Mouse (Mus musculus) retina, postnatal 7 days (tissue): ENCODE measurements around the gene Phip.

ENCODE experiments used
- DNase-seq: peaks from one replicate; pipeline ENCODE4 v3.0.0-alpha.2; 2012; ENCODE audit warnings: low read depth, low spot score

The Phip gene

DNA sequence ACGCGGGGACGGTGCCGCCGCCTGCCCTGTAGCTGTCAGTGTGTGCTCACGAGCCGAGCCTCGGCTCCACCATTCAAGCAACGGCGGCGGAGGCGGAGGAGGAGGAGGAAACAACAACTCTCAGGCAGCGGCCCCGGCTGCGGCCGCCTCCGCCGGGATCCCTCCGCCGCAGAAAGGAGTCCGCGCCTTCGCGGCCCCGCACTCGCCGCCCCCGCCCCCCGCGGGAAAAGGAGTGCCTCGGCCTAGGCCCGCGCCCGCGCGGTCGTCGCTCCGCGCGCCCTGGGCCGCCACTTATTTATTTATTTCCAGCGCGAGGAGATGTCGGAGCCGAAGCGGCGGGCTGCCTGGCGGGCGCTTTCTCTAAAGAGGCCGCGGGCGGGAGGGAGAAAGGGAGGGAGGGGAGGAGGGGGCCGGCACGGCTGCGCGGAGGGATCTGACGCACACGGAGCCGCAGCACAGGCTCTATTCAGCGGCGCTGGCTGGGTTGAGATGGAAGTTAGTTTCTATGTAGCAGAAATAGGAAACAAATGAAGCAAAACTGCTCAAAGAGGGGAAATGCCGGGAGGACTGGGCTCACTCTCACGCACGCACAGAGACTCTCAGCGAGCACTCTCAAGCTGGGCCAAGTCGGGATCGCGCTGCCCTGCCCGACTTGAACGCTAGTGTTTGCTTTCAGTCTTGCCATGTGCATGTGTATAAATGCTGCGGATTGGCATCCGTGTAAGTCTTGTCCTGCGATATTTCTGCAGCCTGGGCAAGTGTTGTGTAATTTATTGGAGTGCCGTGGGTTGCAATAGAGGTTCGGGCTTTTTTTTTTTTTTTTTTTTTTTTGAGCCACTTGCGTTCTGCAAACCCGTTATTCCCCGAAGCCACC is at the start of gene Phip:
Gene Phip (minus strand): TSS at position 175 of the 874 bp plus-strand sequence.
- peak; percentile 92 for DNase-seq

GRCm38 (mm10) chr9:83023724-83024123 is 48.4 kb upstream of the Phip start:
- no peak for DNase-seq

GRCm38 (mm10) chr9:83014516-83014915 is 39.2 kb upstream of the Phip start:
- DNase-seq: no peak

GRCm38 (mm10) chr9:83008306-83008705 is 33.0 kb upstream of the Phip start:
- DNase-seq: no peak

DNA sequence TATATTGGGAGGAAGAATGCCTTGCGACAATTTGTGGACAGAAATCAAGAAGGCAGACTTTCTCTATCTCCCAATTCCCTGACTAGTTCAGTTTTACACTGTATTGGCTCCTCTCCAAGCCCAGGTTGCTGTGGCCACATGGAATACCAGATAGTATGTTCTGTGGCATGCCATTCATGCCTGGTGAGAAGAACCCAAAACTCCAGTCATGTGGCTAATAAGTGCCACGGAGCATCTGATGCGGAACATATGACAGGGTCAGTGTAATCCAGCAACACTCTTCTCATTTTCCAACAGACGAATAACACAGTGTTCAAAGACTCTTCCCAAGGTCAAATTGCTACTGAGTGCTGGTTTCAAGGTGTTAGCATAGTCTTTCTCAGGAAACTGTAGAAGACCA is 26.0 kb upstream of the Phip start:
- no peak for DNase-seq

DNA sequence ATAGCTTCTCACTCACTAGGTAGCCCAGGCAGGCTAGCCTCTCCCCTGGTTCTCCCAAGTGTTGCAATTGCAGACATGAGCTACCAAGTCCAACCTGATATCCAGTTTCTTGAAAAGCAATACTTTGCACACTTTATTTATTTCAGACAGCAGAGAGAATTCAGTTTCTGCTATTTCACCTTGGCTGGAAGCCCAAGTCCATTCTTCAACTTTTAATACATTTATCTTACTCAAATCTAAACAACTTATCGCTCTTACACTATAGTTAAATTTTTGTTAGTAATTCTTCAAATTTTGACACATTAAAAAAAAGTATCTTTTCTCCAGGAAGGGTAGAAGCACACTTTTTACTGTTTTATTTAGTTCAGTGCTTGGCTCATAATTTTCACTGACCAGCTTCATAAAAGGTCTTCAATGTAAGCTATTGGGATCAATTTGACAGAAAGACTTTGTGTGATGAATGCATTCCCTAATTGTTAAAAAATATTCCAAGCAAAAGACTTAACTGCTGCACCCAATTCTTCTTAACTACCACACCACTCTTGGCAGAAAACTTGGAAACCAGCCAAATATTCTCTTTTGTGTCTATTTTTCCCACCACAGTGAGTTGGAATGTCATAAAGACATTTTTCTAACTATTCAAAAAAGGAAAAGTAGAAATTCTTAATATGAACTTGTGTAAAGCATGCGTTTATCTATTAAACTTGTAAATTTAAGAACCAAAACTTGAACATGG is 22.6 kb upstream of the Phip start:
- DNase-seq: no peak

GRCm38 (mm10) chr9:82976936-82977335 is 1.6 kb upstream of the Phip start:
- DNase-seq: no peak

- no peak for DNase-seq
Measured at GRCm38 (mm10) chr9:82976219-82976618, 903 bp upstream of the Phip start.

GRCm38 (mm10) chr9:82974962-82975341 is 364 bp downstream of the Phip start:
- DNase-seq: no peak

DNA sequence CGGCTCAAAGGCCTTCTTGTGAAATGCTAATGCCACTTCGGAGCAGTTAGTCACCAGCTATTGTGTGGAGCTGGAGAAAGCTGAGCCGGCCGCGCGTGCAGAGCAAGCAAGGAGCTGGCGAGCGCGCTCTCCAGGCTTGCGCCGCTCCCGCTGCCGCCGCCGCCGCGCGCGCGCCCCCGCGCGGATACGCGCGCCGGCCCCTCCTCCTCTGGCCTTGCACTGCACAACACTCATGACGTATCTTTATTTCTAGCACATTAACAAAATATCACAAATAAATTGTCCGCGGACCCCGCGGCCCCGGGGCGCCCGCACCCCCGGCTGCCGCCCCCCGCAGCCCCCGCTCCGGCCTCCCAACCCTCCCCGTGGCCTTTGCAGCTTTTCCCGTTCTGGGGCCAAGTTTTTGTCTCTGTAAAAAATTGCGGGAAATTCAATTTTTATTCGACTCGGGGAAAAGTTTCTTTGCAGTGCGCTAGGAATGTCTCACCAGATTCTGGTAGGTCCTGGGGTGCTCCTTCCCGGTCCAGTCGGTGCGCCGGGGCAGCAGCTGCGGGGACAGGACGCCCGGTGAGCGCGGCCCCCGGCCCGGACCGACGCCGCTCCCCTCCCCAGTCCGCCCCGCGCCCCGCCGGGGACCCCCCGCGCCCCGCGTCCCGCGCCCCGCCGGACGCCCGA is 992 bp downstream of the Phip start:
- DNase-seq: peak; percentile 73

DNA sequence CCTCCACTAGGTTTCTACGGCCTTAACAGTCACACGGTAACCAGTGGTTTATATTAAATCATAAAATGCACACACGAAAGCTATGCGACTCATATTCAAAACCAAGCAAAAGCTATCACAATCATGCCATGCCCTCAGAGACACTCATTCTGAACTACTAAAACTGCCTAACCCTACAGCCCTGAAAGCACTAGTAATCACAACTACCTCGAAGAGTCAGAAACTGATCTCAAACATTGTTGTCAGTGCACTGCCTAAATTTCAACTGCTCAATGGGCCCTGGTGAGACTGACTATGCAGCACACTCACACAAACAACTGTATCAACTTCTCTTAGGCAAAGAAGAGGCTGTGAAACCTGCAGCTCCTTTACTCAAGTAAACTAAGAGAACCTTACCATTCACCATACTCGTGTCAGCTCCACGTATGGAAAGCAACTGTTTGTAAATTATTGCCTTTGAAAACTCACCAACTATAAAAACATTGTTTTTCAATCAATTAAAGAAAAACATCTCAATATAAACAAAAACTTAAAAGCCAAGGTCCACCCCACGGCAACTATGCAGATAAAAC is 1.9 kb downstream of the Phip start:
- no peak for DNase-seq

GRCm38 (mm10) chr9:82971433-82971832 is 3.9 kb downstream of the Phip start:
- DNase-seq: no peak

DNA sequence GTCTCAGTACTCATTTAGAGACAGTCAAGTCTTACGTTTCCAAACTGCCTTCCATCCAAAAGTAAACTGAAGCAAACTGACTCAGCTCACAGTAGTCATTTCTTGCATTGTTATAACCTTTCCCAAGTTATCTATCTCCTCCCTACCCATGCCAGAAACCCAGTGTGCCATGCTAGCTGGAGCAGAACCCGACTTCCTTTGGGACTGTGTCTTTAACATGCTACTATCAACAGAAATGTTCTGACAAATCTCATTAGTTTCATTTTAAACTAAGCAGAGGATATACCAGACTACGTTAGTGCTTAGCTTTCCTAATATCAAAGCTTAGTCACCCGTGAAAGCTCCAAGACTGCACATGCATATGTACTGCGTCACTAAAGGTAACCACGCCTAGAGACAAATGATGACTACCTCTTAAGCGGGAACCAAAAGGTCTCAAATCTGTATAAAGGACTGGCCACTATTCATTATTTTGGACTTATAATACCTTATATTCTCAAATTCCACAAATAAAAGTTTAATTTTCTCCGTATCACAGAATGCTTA is 8.2 kb downstream of the Phip start:
- no peak for DNase-seq

DNA sequence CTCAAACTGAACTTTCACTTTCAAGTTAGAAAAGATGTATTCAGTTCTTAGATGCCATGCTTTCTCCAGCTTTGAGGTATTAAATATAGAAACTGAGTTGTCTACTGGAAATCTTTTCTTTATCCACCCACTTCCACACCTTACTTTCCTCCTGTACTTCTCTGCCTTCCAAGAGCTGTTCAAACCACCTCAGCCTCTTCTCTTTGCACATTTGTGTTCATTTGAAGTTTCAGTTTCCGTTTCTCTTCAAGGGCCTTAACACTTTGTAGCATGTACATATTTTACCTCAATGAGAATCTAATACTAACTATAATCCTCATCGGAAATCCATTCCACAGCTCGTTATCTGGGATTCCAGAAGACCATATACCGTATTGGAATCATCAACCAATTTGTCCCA is 11.3 kb downstream of the Phip start:
- DNase-seq: no peak

DNA sequence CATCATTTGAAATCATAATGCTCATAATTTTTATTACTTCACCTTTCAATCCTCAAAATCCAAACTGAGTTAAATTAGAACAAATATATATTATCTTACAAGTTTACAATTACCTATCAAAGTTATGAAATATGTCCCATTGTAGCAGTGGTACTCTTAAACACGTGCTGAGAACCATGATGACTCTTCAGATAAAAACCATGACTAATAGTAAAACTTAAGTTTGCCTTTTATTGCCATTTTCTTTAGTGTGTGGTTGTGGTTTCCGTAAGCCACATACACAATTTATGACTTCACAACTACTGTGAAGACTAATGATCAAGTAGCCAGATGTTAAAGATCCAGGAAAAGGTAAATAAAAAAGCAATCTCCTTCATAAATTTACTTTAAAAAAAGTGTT is 14.0 kb downstream of the Phip start:
- DNase-seq: no peak

GRCm38 (mm10) chr9:82955267-82955666 is 20.0 kb downstream of the Phip start:
- no peak for DNase-seq

GRCm38 (mm10) chr9:82952330-82952729 is 23.0 kb downstream of the Phip start:
- DNase-seq: no peak

- no peak for DNase-seq
Measured at GRCm38 (mm10) chr9:82951435-82952004, 23.8 kb downstream of the Phip start.

GRCm38 (mm10) chr9:82907246-82907645 is 68.1 kb downstream of the Phip start:
- DNase-seq: no peak

DNA sequence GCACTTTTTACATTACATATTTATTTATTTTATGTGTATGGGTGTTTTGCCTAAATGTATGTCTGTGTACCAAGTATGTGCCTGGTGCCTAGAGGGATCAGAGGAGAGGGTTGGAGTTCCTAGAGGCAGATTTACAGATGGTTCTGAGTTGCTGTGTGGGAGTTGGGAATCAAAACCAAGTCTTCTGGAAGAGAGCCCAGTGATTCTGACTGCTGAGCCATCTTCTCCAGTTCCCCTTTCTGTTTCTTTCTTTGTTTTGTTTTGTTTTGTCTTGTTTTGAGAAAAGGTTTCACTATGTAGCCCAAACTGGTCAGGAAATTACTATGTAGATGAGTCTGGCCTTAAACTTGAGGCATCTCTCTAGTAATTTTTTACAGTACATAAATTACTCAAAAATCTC is 86.7 kb downstream of the Phip start:
- no peak for DNase-seq

DNA sequence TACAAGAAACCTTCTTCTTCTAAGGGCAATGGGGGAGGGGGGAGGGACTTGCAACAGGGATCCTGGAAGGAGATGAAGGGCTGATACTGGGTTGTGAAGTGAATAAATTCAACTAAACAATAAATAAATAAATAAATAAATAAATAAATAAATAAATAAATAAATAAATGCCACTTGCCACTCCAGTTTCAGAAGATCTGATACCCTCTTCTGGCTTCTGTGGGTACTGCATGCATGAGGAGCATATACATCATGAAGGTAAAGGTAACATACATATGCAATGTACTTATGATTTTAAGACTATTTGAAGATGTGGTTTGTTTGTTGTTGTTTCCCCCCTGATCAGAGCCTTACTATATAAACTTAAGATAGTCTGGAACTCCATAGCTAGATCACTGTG is 91.1 kb downstream of the Phip start:
- DNase-seq: no peak
